Mouse (Mus musculus) limb, embryonic 10.5 days (tissue): ENCODE measurements around the gene Spryd3. TPM values are rescaled to one million over a fixed set of nuclear protein-coding genes. Genes with fewer than 3 reads are reported as not detected.

Source experiments
- DNase-seq: peaks from one replicate; pipeline ENCODE4 v3.0.0-alpha.2; 2017; ENCODE audit warnings: low spot score
- H3K27ac ChIP-seq: fragments of 300-500 bp; sonication (generic); 2 replicates; pipeline ENCODE4 v1.5.1; 2016; ENCODE audit warnings: mild to moderate bottlenecking
- H3K27me3 ChIP-seq: fragments of 300-500 bp; sonication (generic); 2 replicates; pipeline ENCODE4 v1.6.1; 2016; ENCODE audit warnings: low read depth, mild to moderate bottlenecking; ENCODE audit not compliant: poor library complexity, severe bottlenecking
- H3K36me3 ChIP-seq: fragments of 300-500 bp; sonication (generic); 2 replicates; pipeline ENCODE4 v1.6.1; 2016; ENCODE audit warnings: mild to moderate bottlenecking, moderate library complexity
- H3K4me1 ChIP-seq: fragments of 300-500 bp; sonication (generic); 2 replicates; pipeline ENCODE4 v1.6.1; 2016
- H3K4me3 ChIP-seq: fragments of 300-500 bp; sonication (generic); 2 replicates; pipeline ENCODE4 v1.5.1; 2016; ENCODE audit warnings: mild to moderate bottlenecking, moderate library complexity
- H3K9me3 ChIP-seq: fragments of 300-500 bp; sonication (generic); replicated peaks from 2 replicates; pipeline ENCODE4 v1.6.1; 2016; ENCODE audit warnings: mild to moderate bottlenecking
- WGBS: fragments of 180-500 bp; shearing (Covaris S2); methylation state at CpG from one replicate; pipeline ENCODE4 v1.1.7; 2016; 5-methylcytosine and 5-hydroxymethylcytosine counted together
- polyA plus RNA-seq: library from polyadenylated mRNA; unstranded; fragments of >200 nt; fragmentation: Nextera tagmentation; extraction: Ambion mirVana; gene quantifications from 2 replicates; pipeline ENCODE4 v1.2.1, GENCODE M21; 2016

The Spryd3 gene
- polyA plus RNA-seq, 1 experiment from 2014 or later = 14.6 TPM

GRCm38 (mm10) chr15:102116753-102117415 lies 19.1 kb downstream of the Spryd3 start:
- Histone ChIP-seq H3K9me3 (no peaks in the 10 kb centered on the region), H3K27ac (peak overlapping the region; percentile 33)
- 85% methylated on average over 11 of the region's 11 CpGs for WGBS

DNA sequence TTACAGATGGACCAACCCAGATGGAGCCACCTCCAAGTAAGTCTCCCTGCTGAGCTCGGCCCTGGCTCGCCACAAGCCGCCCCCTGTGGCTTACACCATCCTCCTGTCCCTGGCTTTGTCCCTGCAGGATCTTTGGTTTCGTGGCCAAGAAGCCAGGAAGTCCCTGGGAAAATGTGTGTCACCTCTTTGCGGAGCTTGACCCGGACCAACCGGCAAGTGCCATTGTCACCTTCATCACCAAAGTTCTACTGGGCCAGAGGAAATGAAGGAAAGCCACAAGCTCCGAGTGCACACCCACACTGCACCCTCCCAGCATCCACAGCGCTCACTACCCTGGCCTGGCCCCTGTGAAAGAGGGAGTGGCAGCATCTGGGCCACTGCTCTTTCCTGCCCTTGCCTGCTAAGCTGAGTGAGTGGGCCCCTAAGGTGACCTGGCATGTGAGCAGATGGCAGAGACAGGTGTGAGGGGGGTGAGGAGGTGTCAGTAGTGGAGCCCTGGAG lies 20.3 kb downstream of the Spryd3 start:
- Histone ChIP-seq H3K27me3 (no peaks in the 10 kb centered on the region), H3K4me1 (peaks cover 15% of the 10 kb centered on the region), H3K9me3 (no peaks in the 10 kb centered on the region), H3K36me3 (peaks cover 99% of the 10 kb centered on the region), H3K27ac (no peak overlapping the region), H3K4me3 (no peak overlapping the region)
- WGBS = 72% methylated on average over 9 of the region's 9 CpGs
- DNase-seq = no peak

More at GRCm38 (mm10) chr15:102116753-102117415, 19.1 kb downstream of the Spryd3 start:
- peaks cover 99% of the 10 kb centered on the region for H3K36me3 ChIP-seq
- H3K4me3 ChIP-seq = no peak overlapping the region
- peaks cover 13% of the 10 kb centered on the region for H3K4me1 ChIP-seq
- DNase-seq = no peak
- H3K27me3 ChIP-seq = no peaks in the 10 kb centered on the region

- peaks cover 99% of the 10 kb centered on the region for H3K36me3 ChIP-seq
- no peak overlapping the region for H3K4me3 ChIP-seq
- H3K27me3 ChIP-seq = no peaks in the 10 kb centered on the region
- no peak overlapping the region for H3K27ac ChIP-seq
- H3K9me3 ChIP-seq = no peaks in the 10 kb centered on the region
- peaks cover 16% of the 10 kb centered on the region for H3K4me1 ChIP-seq
- no peak for DNase-seq
- WGBS = 84% methylated on average over 7 of the region's 7 CpGs
Measured at GRCm38 (mm10) chr15:102114651-102115260, 21.3 kb downstream of the Spryd3 start.

- Histone ChIP-seq H3K36me3 (peaks cover 100% of the 10 kb centered on the region), H3K27me3 (no peaks in the 10 kb centered on the region), H3K4me3 (no peak overlapping the region), H3K27ac (no peak overlapping the region), H3K9me3 (no peaks in the 10 kb centered on the region), H3K4me1 (peaks cover 25% of the 10 kb centered on the region)
- no peak for DNase-seq
- WGBS = 90% methylated on average over 4 of the region's 4 CpGs
Measured at GRCm38 (mm10) chr15:102113674-102114073, 22.4 kb downstream of the Spryd3 start.

GRCm38 (mm10) chr15:102112827-102113226 lies 23.2 kb downstream of the Spryd3 start:
- WGBS = 77% methylated on average over 8 of the region's 8 CpGs

GRCm38 (mm10) chr15:102112181-102112580 lies 23.9 kb downstream of the Spryd3 start:
- no peaks in the 10 kb centered on the region for H3K9me3 ChIP-seq
- H3K27ac ChIP-seq = no peak overlapping the region
- H3K4me1 ChIP-seq = peaks cover 31% of the 10 kb centered on the region
- no peak for DNase-seq
- 87% methylated on average over 6 of the region's 6 CpGs for WGBS
- no peak overlapping the region for H3K4me3 ChIP-seq
- peaks cover 3% of the 10 kb centered on the region; the same call in 1 of the 2 replicates for H3K27me3 ChIP-seq
- peaks cover 89% of the 10 kb centered on the region for H3K36me3 ChIP-seq

More at GRCm38 (mm10) chr15:102112827-102113226, 23.2 kb downstream of the Spryd3 start:
- DNase-seq = no peak
- Histone ChIP-seq H3K4me1 (peaks cover 26% of the 10 kb centered on the region), H3K4me3 (no peak overlapping the region), H3K27me3 (no peaks in the 10 kb centered on the region), H3K36me3 (peaks cover 95% of the 10 kb centered on the region), H3K27ac (0 out of 2 replicates have a peak overlapping the region, but pooled peaks have one; percentile 25), H3K9me3 (no peaks in the 10 kb centered on the region)

GRCm38 (mm10) chr15:102111495-102111829 lies 24.6 kb downstream of the Spryd3 start:
- H3K4me1 ChIP-seq = peaks cover 38% of the 10 kb centered on the region
- WGBS = 89% methylated on average over 11 of the region's 11 CpGs
- H3K27ac ChIP-seq = no peak overlapping the region

DNA sequence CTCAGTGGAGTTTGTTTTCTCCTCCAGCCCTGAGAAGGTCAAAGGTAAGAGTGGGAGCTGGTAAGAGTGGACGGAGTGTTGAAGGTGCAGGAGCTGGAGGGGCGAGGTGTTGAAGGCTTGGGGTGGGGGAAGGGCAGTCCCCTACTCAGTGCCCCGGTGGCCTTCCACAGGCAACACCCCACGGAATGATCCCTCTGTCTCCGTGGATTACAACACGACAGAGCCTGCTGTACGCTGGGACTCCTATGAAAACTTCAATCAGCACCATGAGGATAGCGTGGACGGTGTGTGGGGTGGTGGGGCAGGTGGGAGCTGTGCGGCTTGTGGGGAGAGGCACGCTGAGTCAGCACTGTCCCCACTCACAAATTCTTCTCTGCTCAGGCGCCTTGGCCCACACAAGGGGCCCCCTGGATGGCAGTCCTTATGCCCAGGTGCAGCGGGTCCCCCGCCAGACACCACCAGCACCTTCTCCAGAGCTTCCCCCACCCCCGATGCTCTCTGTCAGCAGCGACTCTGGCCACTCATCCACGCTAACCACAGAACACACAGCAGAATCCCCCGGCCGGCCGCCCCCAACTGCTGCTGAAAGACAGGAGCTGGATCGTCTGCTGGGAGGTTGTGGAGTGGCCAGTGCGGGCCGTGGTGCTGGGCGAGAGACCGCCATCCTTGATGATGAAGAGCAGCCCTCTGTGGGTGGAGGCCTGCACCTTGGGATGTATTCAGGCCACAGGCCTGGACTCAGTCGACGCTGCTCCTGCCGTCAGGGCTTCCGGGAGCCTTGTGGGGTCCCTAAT lies 25.1 kb downstream of the Spryd3 start:
- no peak overlapping the region for H3K4me3 ChIP-seq
- WGBS = 82% methylated on average over 29 of the region's 29 CpGs
- H3K9me3 ChIP-seq = no peaks in the 10 kb centered on the region
- H3K4me1 ChIP-seq = peaks cover 44% of the 10 kb centered on the region
- no peak for DNase-seq
- H3K27ac ChIP-seq = no peak overlapping the region
- peaks cover 79% of the 10 kb centered on the region for H3K36me3 ChIP-seq
- H3K27me3 ChIP-seq = peaks cover 15% of the 10 kb centered on the region

More at GRCm38 (mm10) chr15:102111495-102111829, 24.6 kb downstream of the Spryd3 start:
- H3K4me3 ChIP-seq = no peak overlapping the region
- H3K9me3 ChIP-seq = no peaks in the 10 kb centered on the region
- peaks cover 82% of the 10 kb centered on the region for H3K36me3 ChIP-seq
- DNase-seq = no peak
- H3K27me3 ChIP-seq = peaks cover 10% of the 10 kb centered on the region

GRCm38 (mm10) chr15:102110271-102110670 lies 25.8 kb downstream of the Spryd3 start:
- H3K27ac ChIP-seq = no peak overlapping the region
- H3K9me3 ChIP-seq = no peaks in the 10 kb centered on the region
- peaks cover 50% of the 10 kb centered on the region for H3K4me1 ChIP-seq
- WGBS = 90% methylated on average over 7 of the region's 7 CpGs
- DNase-seq = no peak
- H3K36me3 ChIP-seq = peaks cover 78% of the 10 kb centered on the region
- H3K4me3 ChIP-seq = no peak overlapping the region
- H3K27me3 ChIP-seq = peaks cover 22% of the 10 kb centered on the region

DNA sequence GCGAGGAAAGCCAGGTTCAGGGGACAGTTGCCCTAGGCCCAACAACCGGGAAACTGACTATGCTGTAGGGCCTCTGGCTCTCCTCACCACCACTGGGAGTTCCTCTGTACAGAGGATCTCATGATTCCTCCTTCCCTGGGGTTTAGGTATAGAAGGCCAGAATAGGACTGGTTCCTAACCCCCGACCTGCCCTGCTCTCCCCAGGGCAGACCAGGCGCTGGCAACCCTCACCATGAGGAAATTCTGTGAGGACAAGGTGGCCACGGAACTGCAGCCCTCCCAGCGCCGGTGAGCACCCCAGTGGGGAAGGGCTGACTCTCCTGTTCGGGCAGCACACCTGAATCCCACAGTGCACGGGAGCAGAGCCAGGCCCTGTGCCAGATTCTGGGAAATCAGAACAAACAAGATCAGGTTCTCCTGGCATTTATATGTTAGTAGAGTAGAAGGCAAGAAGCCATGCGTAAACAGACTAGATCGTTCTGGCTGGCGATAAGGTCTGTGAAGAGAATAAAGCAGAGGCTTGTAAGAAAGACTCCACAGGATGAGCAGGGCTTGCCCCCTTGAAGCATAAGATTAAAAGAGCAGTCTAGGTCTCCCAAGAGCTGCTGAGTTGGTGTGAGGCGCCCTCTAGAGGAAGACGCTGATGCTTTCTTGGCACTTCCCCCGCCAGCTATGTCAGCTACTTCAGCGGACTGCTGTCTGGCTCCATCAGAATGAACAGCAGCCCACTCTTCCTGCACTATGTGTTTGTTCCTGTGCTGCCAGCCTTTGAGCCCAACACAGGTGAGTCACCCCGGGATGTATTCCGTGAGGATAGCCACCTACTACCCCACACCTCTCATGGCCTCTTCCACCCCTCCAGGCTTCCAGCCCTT lies 27.1 kb downstream of the Spryd3 start:
- DNase-seq = peak; percentile 64
- WGBS = 51% methylated on average over 18 of the region's 18 CpGs
- no peak overlapping the region for H3K4me3 ChIP-seq
- peaks cover 64% of the 10 kb centered on the region for H3K4me1 ChIP-seq
- H3K27ac ChIP-seq = no peak overlapping the region
- peaks cover 66% of the 10 kb centered on the region for H3K36me3 ChIP-seq
- H3K27me3 ChIP-seq = peaks cover 22% of the 10 kb centered on the region
- no peaks in the 10 kb centered on the region for H3K9me3 ChIP-seq

DNA sequence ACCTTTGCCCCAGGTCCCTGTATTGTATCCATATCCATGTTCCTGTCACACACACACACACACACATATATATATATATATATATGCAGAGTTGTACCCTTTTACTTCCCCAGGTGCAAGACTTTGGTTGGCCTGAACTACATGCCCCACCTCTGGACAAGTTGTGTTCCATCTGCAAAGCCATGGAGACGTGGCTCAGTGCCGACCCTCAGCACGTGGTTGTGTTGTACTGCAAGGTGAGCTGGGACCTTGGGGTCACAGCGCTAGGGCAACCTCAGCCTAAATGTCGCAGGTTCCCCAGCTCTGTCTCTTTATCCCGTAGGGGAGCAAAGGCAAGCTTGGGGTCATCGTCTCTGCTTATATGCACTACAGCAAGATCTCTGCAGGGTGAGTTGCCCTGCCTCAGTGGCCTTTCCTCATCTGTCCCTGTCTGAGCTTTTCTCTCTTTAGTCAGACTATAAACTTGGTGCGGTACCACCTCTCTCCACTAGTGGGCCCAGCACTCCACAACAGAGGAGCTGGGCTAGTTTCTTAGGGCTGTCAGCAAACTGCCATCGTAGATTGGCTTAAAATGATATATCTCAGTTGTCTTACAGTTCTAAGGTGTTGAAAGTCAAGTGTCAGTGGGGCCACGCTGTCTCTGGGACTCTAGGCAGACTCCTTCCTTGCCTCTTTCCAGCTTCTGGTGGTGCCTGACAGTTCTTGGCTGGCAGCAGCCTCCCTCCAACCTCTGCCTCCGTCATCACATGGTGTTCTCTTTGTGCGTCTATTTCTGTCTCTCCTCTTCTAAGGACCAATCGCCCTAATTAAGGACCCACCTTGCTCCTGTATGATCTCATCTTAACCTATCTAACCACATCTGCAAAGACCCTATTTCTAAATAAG lies 28.1 kb downstream of the Spryd3 start:
- 43% methylated on average over 13 of the region's 13 CpGs for WGBS
- Histone ChIP-seq H3K4me1 (peaks cover 67% of the 10 kb centered on the region), H3K4me3 (no peak overlapping the region), H3K27ac (no peak overlapping the region), H3K9me3 (no peaks in the 10 kb centered on the region), H3K36me3 (peaks cover 57% of the 10 kb centered on the region), H3K27me3 (peaks cover 22% of the 10 kb centered on the region)
- DNase-seq = peak; percentile 75
